Mouse (Mus musculus): ENCODE measurements at regions not wholly inside any gene's neighbourhood (a gene's known extent, or its start where the extent isn't known, plus 50 kb on each side); places are given as distances from the start of the nearest gene placed in this dataset.

DNA sequence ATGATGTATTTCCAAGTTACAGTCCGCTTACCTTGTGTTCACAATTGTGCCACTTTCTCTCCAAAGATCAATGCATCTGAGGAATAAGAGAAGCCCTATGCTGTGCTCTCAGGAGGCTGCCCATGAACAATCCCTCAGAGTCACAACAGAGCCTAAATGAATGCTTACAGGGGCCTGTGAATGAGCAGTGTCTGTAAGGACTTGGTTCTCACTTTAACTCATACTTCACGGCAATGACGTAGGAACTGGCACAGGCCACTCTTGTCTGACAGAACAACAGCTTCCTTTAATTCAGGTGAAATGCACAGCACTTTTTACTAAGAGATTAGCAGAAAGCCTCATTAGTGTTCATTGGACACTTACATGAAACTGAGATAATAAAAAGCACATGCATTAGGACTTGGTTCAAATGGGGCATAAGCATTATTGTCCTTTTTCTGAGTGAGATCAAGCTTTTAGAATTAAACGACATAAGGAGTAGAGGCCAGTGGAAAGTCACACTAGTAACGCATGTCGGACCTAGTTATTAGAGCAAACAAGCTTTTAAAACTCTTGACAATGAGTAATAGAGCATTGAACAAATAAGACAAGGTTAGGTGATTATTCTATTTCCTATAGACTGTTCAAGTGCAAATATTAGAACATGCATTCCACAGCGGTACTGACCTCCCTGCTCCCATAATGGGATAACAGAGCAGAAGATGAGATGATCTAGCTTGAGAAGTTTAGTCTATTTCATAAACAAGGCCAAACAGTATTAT lies 796.3 kb downstream of the Hace1 start:
- TF ChIP-seq POLR2A (IDR thresholded peaks at IDR 0.05; ENCODE audit: control insufficient read depth, low read depth, low read length) (no peak), CTCF (IDR thresholded peaks at IDR 0.05; ENCODE audit: control insufficient read depth, insufficient read depth, insufficient replicate concordance, low read depth, low read length) (no peak)
